Mouse (Mus musculus): ENCODE data around the gene Lysmd1.
A peak's percentile ranks its signal among the peaks of the same experiment; 100 is the strongest.

The Lysmd1 gene

GRCm38 (mm10) chr3:95174011-95174592 lies 40.2 kb downstream of the Lysmd1 start:
- peak; percentile 76 to 90 for DNase-seq

- DNase-seq = no peak
These were observed 42.6 kb downstream of the Lysmd1 start for GRCm38 (mm10) chr3:95176500-95176899.

- DNase-seq = no peak
These were observed 43.7 kb downstream of the Lysmd1 start for GRCm38 (mm10) chr3:95177583-95177982.

- DNase-seq = no peak
These were observed 45.1 kb downstream of the Lysmd1 start for GRCm38 (mm10) chr3:95178948-95179347.

- DNase-seq = no peak
These were observed 46.0 kb downstream of the Lysmd1 start for GRCm38 (mm10) chr3:95179890-95180289.

- no peak for DNase-seq
These were observed 48.0 kb downstream of the Lysmd1 start for GRCm38 (mm10) chr3:95181841-95182240.

GRCm38 (mm10) chr3:95184796-95185577 lies 51.1 kb downstream of the Lysmd1 start:
- no peak for DNase-seq

- DNase-seq = no peak
These were observed 52.2 kb downstream of the Lysmd1 start for GRCm38 (mm10) chr3:95186100-95186499.

GRCm38 (mm10) chr3:95186888-95187287 lies 53.0 kb downstream of the Lysmd1 start:
- DNase-seq = no peak

All from kidney, adult 8-10 months (tissue).